Mouse (Mus musculus): Measurements from ENCODE around the gene Rxfp3.

The Rxfp3 gene

GRCm38 (mm10) chr15:11037711-11038110, at the start of gene Rxfp3:
Rxfp3 (minus strand) TSS chr15:11037991.
- no peak for DNase-seq (ENCODE audit: low spot score in 2 of 2)

DNA sequence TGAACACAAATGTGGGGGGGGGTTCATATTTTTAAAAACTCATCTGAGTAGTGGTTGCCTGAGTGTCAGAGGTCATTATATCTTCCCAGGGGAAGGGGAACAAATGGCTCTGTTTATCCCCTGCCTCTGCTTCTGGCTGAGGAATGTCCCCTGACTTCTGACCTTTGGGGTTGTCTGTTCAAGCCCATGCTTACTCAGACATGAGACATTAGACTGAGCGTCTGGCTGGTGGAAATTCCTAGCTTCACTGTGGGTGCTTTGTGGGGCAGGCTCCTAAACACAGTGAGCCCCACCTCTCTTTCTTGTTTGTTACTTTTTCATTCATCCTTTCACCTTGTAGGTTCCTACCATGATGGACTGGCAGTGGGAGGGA, 47.2 kb upstream of the Rxfp3 start:
- DNase-seq (ENCODE audit: low spot score in 2 of 2) = no peak

- no peak for DNase-seq (ENCODE audit: low spot score in 2 of 2)
These were observed 46.6 kb upstream of the Rxfp3 start for GRCm38 (mm10) chr15:11084241-11084992.

GRCm38 (mm10) chr15:11083678-11084077, 45.9 kb upstream of the Rxfp3 start:
- no peak for DNase-seq (ENCODE audit: low spot score in 2 of 2)

- no peak for DNase-seq (ENCODE audit: low spot score in 2 of 2)
These were observed 45.3 kb upstream of the Rxfp3 start for GRCm38 (mm10) chr15:11082961-11083569.

DNA sequence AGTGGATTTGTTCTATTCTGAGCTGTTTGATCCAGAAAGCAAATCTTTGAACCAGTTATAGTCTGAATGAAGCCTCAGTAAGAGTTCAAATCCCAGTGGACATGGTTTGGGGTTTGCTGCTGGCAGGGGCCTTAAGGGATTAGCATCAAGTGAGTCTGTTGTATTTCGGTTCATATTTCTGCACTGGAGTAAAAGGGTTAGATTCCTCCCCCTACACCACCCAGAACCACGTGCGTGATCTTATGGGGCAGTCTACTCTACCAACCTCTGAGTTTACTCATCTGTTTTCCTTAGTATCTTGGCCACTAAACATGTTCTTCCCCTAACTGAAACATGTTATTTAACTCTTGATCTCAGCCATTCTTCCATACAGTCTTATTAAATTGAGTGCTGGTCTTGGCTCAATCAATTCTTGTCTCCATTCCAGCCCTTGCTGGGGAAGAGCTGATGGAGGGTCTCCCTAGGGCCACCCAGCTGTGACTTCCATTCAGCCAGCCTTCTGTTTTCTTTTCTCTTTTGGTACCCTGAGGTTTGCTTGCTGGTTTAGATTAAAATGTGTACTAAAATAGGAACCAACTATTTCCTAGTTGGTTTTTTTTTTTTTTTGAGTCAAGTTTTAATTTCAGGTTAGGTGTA, 38.1 kb upstream of the Rxfp3 start:
- no peak for DNase-seq (ENCODE audit: low spot score in 2 of 2)

- DNase-seq (ENCODE audit: low spot score in 2 of 2) = no peak
These were observed 30.1 kb upstream of the Rxfp3 start for GRCm38 (mm10) chr15:11067891-11068290.

DNA sequence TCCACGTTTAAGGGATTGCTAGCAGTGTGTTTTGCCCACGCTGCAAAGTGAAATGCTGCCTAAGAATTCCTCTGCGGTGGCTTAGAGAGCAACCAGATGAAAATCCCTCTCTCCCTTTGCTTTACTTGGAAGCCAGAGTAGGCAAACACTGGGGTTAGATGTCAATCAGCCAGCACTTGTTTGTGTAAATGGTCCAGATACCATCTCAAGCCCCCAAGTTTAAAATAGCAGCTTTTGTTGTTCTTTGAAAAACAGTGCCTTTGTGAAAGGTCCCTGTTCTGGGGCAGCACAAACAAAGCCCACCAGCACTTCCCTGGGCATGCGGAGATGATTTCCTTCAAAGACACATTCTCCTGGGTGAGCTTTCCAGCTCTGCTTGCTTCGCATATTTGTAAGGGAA, 28.5 kb upstream of the Rxfp3 start:
- no peak for DNase-seq (ENCODE audit: low spot score in 2 of 2)

DNA sequence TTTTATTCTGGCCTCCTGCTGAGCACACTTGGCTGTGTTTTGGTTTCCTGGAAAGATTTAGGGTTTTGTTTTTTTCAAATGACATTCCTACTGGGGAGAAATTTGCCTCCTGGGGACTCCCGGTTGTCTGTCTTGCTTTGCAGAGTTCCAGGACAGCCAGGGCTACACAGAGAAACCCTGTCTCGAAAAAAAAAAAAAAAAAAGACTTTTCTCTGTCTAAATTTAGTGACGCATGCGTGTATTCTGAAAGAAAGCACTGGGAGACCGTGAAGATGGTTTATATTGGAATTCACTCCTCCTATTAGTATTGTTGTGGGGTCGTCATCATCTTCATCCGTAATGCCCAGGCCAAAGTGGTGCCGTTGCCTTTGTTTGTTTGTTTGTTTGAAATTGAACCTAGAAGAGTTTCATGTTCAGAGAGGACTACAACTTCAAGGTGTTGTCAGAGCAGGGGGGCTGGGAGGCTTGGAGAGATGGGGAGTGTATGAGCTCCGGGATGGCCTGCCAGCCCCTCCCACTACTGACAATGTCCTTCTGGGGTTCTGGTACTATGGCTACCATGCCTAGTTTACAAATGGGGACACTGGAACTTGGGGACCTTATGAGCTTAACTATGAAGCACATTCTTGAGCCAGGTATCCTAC, 27.9 kb upstream of the Rxfp3 start:
- no peak for DNase-seq (ENCODE audit: low spot score in 2 of 2)

DNA sequence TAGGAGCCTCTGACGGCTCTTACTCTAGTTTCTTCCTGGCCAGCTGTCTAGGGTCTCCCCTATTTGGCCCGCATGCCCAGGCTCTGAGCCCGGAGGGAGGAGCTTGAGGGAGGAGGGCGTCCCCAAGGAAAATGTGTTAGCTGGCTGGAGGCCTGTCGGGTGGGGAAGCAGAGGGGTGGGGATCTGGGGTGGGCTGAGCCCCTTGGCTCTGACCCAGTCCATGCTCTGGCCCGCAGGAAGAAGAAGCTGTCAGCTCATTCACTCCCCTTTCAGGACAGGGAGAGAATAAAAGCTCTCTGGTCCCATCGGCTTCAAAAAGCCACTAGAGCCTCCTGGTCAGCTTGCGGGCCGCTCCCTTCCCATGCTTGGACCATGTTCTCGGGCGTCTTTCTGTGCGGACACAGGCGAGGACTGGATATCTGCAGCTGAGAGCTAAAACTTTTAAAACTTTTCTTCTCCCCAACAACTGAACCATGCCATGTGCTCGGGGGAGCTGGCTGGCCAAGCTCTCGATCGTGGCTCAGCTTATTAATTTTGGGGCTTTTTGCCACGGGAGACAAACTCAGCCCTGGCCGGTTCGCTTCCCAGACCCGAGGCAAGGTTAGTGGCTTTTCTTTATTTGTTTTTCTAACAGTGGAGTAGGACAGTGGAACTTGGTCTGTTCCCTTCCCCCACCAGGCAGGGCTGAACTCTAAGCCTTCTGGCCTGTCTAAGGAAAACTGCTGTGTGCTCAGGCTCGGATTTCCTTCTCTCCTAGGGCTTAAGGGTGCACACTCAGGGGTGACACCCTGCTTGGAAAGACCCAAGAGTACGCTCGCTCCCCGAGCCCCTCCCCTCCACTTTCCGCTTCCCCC, 27.0 kb upstream of the Rxfp3 start, which contains the start of gene Adamts12:
TSS of gene Adamts12 (plus strand) at position 233 of the 854 bp plus-strand sequence.
- no peak for DNase-seq (ENCODE audit: low spot score in 2 of 2)

DNA sequence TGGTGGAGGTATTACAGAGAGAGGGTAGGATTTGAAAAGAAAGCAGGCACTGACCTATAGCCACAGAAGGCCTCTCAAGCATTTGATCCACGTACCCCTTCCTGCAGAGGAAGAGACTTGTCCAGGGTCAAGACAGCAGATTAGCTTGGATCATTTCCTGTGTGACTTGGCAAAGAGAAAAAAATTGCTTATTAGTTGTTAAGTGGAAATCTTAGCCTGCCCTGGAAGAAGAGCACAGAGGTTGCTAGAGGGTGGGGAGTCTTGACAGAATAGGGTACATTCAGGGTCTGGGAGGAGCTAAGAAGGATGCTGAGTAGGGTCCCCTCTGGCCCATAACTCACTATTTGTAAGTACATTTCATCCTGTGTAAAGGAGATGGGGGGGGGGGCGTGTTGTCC, 26.4 kb upstream of the Rxfp3 start:
- no peak for DNase-seq (ENCODE audit: low spot score in 2 of 2)

DNA sequence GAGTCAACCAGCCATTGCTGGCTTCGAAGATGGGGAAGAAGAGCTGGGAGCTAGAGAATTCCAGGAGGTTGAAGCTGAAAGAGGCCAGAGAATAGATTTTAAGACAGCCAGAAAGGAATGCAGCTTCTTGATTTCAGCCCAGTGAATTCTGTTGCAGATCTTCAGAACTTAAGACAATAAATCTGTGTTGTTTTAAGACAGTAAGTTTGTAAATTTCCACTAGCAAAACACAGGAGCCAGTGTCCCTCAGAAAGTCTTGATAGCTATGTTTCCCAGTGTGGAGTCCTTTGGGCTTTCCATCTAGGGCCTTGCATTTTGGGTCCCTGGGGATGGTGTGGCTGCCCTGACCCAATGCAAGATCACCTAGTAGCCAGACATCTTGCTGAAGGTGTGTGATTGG, 25.1 kb upstream of the Rxfp3 start:
- no peak for DNase-seq (ENCODE audit: low spot score in 2 of 2)

DNA sequence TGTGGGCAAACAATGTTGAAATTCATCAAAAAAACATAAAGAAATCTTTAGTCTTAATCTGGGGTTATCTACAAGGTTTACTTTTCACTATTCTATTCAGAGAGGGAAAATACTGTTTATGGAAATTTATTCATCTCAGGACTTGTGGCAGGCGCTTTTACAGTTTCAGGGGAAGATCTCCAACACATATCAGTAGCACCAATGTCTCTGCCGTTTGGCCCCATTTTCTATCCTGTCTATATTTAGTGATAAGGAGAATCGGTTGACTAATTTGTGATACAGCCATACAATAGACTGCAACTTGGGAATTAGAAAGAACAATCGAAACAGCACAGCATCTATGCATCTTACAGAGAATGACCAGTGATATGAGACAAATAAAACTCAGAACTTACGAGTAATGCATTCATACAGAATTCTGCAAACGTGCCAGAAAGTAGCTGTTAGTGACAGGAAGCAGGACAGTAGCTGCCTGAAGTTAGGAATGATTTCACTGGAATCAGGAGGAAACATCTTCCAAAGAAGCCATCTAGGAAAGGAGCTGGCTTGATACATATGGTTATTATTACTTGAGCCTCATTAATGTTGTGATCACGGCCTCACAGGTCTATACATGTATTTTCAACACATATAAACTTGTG, 16.8 kb upstream of the Rxfp3 start:
- DNase-seq (ENCODE audit: low spot score in 2 of 2) = no peak

- no peak for DNase-seq (ENCODE audit: low spot score in 2 of 2)
These were observed 16.1 kb upstream of the Rxfp3 start for GRCm38 (mm10) chr15:11053678-11054439.

DNA sequence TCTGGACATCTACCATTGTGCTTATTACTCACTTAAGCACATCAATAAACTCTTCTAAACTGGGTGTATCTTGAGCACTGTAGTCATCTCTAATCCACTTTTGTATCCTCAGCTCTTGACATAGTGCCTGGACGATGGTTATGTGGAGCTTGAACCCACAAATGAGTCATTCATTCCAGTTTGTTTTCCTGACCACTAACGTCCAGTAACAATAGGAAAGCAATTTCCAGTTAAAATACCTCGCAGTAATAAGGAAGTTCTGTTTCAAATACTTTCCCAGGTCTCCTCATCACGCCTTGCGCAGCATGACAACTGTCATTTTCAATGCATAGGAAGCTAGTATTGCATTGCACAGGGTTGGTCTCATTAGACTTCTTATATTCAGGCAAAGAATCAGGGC, 5.0 kb upstream of the Rxfp3 start:
- no peak for DNase-seq (ENCODE audit: low spot score in 2 of 2)

DNA sequence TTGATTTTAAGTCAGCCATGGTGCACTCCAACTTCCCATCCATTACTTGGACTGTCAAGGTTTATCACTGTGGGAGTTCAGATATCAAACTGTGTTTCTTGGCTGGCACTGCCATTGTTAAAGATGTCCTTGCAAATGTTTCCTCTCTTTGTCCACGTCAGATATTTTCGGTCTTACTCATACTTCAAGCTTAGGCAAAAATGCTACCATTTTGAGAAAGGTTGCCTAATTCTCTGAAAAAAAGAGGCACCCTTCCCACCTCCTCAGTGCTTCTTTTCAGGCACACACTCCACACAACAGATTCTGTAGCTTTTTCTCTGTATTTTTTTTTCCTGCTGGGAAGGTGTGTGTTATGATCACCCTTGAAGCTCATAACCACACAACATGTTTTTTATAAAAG, 3.4 kb upstream of the Rxfp3 start:
- no peak for DNase-seq (ENCODE audit: low spot score in 2 of 2)

GRCm38 (mm10) chr15:11040067-11040466, 2.3 kb upstream of the Rxfp3 start:
- DNase-seq (ENCODE audit: low spot score in 2 of 2) = no peak

DNA sequence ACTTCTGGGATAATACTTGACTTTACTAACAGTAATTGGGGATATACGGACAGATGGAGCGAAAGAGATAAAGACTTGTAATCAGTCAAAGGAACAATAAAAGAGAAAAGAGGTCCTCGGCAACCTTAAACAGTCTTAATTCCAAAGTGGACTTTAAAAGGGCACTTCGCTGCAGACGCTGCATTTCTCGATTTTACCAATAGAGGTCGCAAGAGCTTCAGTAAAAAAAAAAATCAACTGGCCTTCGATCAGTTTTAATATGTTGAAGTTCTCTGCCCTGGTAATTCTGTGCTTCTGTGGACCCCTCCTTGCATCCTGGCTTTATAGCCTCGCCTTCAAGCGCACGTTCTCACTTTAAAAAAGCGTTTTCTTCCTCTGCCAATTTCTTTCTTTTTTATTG, 685 bp upstream of the Rxfp3 start:
- DNase-seq (ENCODE audit: low spot score in 2 of 2) = no peak

DNA sequence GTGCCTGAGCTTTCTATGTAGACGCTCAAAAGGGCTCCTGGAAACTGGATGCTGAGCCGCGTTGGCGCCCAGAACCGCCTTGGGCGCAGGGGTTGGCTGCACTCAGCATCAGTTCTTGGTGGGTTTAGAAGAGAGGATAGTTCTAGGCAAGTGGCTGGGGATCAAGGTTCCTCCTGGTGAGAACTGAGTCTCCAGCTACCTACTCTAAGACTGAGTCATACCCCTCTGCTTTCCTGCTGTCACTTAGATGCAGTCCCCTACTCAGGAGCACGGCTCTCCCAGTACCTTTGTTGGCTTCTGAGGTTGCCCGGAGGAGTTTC, 455 bp downstream of the Rxfp3 start:
- DNase-seq (ENCODE audit: low spot score in 2 of 2) = no peak

DNA sequence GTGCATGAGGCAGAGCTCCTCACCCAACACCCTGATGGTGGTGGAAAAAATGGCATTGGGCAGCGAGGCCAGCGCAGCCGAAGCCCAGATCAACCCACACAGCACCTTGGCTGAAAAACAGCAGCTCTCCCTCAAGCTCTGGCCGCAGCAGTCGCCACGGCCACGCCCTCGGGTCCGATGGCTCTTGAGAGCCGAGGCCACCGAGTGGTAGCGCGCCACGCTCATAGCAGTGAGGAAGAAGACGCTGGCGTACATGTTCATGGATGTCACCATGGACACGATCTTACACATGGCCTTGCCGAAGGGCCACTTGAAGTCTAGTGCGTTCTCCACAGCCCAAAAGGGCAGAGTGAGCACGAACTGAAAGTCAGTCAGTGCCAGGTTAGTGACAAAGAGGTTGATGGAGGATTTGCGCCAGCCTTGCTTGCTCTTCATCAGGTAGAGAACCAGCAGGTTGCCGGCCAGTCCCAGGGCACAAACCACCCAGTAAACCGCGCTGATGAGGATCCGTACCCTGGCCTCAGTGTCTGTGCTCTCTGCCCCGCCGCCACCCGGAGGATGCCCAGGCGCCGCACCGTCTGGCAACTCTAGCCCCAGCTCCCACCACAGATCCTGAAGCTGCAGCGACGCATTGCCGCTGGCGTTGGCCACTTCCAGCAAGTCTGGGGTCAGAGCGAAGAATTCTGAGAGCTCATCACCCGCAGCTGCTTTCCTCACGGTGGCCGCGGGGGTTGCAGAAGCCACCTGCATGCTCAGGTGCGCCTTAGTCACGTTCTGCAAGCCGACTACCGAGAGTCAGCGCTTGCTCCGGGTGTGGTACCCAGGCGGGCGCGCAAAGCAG, 1.0 kb downstream of the Rxfp3 start:
- no peak for DNase-seq (ENCODE audit: low spot score in 2 of 2)

Data from spleen, postnatal 14 days (tissue).